Mouse (Mus musculus) central nervous system, embryonic 11.5 days (tissue): ENCODE measurements around the gene Krit1. TPM values are rescaled to one million over a fixed set of nuclear protein-coding genes. Genes with fewer than 3 reads are reported as not detected.

Experiments
- polyA plus RNA-seq: library from polyadenylated mRNA; depleted of rRNA; stranded (reverse); fragments of >200 nt; gene quantifications from 2 replicates; pipeline ENCODE4 v1.2.3, GENCODE M21; 2012; rRNA removed

The Krit1 gene
- 36.7 and 52.1 TPM in 2 replicates for polyA plus RNA-seq

GRCm38 (mm10) chr5:3802433-3803291 lies at the start of gene Krit1, which contains the start of gene Ankib1:
TSS of gene Krit1 (plus strand) at chr5:3803184.
TSS of gene Ankib1 (minus strand) at chr5:3802925.

GRCm38 (mm10) chr5:3845026-3845425 lies 42.0 kb downstream of the Krit1 start, which contains the start of gene Lrrd1:
TSS of gene Lrrd1 (plus strand) at chr5:3845173.

GRCm38 (mm10) chr5:3893459-3894293 lies 90.7 kb downstream of the Krit1 start, which contains the start of gene Mterf1a:
TSS of gene Mterf1a (minus strand) at chr5:3893933.

Other genes starting within 250 kb of the Krit1 start
- gene 1700109H08Rik, start 231.6 kb upstream of the Krit1 start, polyA plus RNA-seq = 6.2 and 6.7 TPM in 2 replicates
- gene Pex1, start 207.1 kb upstream of the Krit1 start, polyA plus RNA-seq = 16.0 and 18.9 TPM in 2 replicates
- 9.5 and 13.0 TPM in 2 replicates for gene Rbm48, start 206.6 kb upstream of the Krit1 start, polyA plus RNA-seq
- not detected in 2 replicates for gene Tmbim7, start 152.0 kb upstream of the Krit1 start, polyA plus RNA-seq
- gene Gatad1, start 146.0 kb upstream of the Krit1 start, polyA plus RNA-seq = 74.6 and 87.6 TPM in 2 replicates
- gene Ankib1, start 259 bp upstream of the Krit1 start, polyA plus RNA-seq = 14.8 and 16.8 TPM in 2 replicates
- 0.06 TPM in 2 replicates for gene Lrrd1, start 42.0 kb downstream of the Krit1 start, polyA plus RNA-seq
- gene Mterf1a, start 90.7 kb downstream of the Krit1 start, polyA plus RNA-seq = 6.8 and 7.8 TPM in 2 replicates
- gene Akap9, start 124.9 kb downstream of the Krit1 start, polyA plus RNA-seq = 45.4 and 52.2 TPM in 2 replicates